Mouse (Mus musculus) cortical plate, adult 2 months (tissue): Measurements from ENCODE around the gene Olfr959.

Experiments
- CTCF ChIP-seq: fragments of 200-500 bp; IDR thresholded peaks from 2 replicates; pipeline ENCODE4 v1.5.1; 2011; ENCODE audit warnings: mild to moderate bottlenecking, control low read depth, low read length; ENCODE audit not compliant: insufficient read depth; ENCODE audit errors: extremely low read depth
- POLR2A ChIP-seq: fragments of 200-500 bp; IDR thresholded peaks from 2 replicates; pipeline ENCODE4 v1.6.1; 2011; ENCODE audit warnings: mild to moderate bottlenecking, low read length, control low read depth; ENCODE audit not compliant: insufficient read depth; ENCODE audit errors: extremely low read depth

- TF ChIP-seq CTCF (no peak), POLR2A (no peak)
Observed at GRCm38 (mm10) chr9:39577050-39577449, 1.7 kb upstream of the Olfr959 start.
